Mouse (Mus musculus) embryonic facial prominence, embryonic 15.5 days (tissue): Measurements from ENCODE around the gene Fzd10. TPM values are rescaled to one million over a fixed set of nuclear protein-coding genes. Genes with fewer than 3 reads are reported as not detected.
A peak's percentile ranks its signal among the peaks of the same experiment; 100 is the strongest.

Source experiments
- ATAC-seq: fragments of 200-750 bp; cut with Nextera tagmentation; 2 replicates; pipeline ENCODE4 v1.8.0; 2017; ENCODE audit warnings: low read depth, moderate TSS enrichment; ENCODE audit not compliant: insufficient number of reproducible peaks, low FRiP score, low TSS enrichment
- H3K27ac ChIP-seq: fragments of 300-500 bp; sonication (generic); replicated peaks from 2 replicates; pipeline ENCODE4 v1.5.1; 2015; ENCODE audit warnings: mild to moderate bottlenecking, inconsistent platforms
- H3K27me3 ChIP-seq: fragments of 300-500 bp; sonication (generic); 2 replicates; pipeline ENCODE4 v1.6.1; 2015; ENCODE audit warnings: inconsistent platforms
- H3K36me3 ChIP-seq: fragments of 300-500 bp; sonication (generic); 2 replicates; pipeline ENCODE4 v1.6.1; 2015; ENCODE audit warnings: mild to moderate bottlenecking, inconsistent platforms
- H3K4me1 ChIP-seq: fragments of 300-500 bp; sonication (generic); 2 replicates; pipeline ENCODE4 v1.6.1; 2015; ENCODE audit warnings: inconsistent platforms
- H3K4me2 ChIP-seq: fragments of 300-500 bp; sonication (generic); replicated peaks from 2 replicates; pipeline ENCODE4 v1.6.1; 2015; ENCODE audit warnings: mild to moderate bottlenecking, inconsistent platforms
- H3K4me3 ChIP-seq: fragments of 300-500 bp; sonication (generic); replicated peaks from 2 replicates; pipeline ENCODE4 v1.5.1; 2015; ENCODE audit warnings: mild to moderate bottlenecking, inconsistent platforms
- H3K9ac ChIP-seq: fragments of 300-500 bp; sonication (generic); 2 replicates; pipeline ENCODE4 v1.6.1; 2015; ENCODE audit warnings: inconsistent platforms
- H3K9me3 ChIP-seq: fragments of 300-500 bp; sonication (generic); replicated peaks from 2 replicates; pipeline ENCODE4 v1.6.1; 2016; ENCODE audit warnings: inconsistent platforms
- WGBS: fragments of 180-500 bp; shearing (Covaris S2); methylation state at CpG from one replicate; pipeline ENCODE4 v1.1.7; 2015; 5-methylcytosine and 5-hydroxymethylcytosine counted together
- polyA plus RNA-seq: library from polyadenylated mRNA; unstranded; fragments of >200 nt; fragmentation: Nextera tagmentation; extraction: Ambion mirVana; gene quantifications from 2 replicates; pipeline ENCODE4 v1.2.1, GENCODE M21; 2015

Gene Fzd10
- polyA plus RNA-seq, 1 experiment from 2014 or later = 10.4 TPM

DNA sequence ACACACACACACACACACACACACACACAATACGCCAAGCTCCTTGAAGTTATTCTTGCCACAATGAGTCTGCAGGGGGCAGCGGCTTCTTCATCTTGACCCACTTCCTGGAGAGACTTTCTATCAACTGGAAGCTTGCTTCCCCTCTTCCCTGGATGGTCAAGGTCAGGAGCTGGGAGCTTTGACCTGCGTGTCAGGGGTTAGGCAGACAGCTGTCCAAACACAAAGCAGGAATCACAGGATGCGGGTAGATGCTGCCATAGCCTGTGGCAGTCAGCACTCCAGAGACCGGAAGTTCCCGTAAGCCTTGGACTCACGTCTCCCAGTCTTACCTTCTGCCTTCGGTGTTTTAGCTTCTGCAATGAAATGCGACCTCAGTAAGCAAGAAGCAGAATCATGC, 38.1 kb downstream of the Fzd10 start:
- ATAC-seq = no peak
- Histone ChIP-seq H3K27ac (no peak overlapping the region), H3K9ac (no peak overlapping the region), H3K4me1 (peaks cover 11% of the 10 kb centered on the region; the same call in 1 of the 2 replicates), H3K4me3 (no peak overlapping the region), H3K36me3 (no peaks in the 10 kb centered on the region), H3K9me3 (no peaks in the 10 kb centered on the region), H3K27me3 (no peaks in the 10 kb centered on the region), H3K4me2 (no peak overlapping the region)
- 38% methylated on average over 9 of the region's 9 CpGs for WGBS

DNA sequence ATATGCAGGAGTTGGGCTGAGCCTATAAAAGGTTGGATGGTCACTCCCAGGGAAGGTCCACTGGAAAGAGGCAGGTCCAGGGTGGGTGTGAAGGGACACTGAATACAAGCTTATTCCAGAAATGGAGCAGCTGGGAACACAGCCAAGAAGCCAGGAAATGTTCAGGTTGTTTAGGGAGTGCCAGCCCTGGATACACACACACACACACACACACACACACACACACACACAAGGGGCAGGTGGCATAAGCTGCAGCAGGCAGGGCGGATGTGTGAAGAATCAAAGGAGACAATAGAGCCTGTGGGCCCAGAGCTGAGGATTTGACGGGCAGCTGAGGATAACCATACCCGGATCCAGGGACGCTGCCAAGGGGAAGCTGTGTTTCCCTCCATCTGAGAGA, 42.4 kb downstream of the Fzd10 start:
- no peaks in the 10 kb centered on the region for H3K27me3 ChIP-seq
- no peaks in the 10 kb centered on the region for H3K36me3 ChIP-seq
- H3K9ac ChIP-seq = no peak overlapping the region
- H3K4me1 ChIP-seq = peaks cover 21% of the 10 kb centered on the region; the same call in 1 of the 2 replicates
- H3K27ac ChIP-seq = no peak overlapping the region
- H3K4me3 ChIP-seq = no peak overlapping the region
- no peak for ATAC-seq
- no peaks in the 10 kb centered on the region for H3K9me3 ChIP-seq
- WGBS = 78% methylated on average over 4 of the region's 4 CpGs
- no peak overlapping the region for H3K4me2 ChIP-seq

DNA sequence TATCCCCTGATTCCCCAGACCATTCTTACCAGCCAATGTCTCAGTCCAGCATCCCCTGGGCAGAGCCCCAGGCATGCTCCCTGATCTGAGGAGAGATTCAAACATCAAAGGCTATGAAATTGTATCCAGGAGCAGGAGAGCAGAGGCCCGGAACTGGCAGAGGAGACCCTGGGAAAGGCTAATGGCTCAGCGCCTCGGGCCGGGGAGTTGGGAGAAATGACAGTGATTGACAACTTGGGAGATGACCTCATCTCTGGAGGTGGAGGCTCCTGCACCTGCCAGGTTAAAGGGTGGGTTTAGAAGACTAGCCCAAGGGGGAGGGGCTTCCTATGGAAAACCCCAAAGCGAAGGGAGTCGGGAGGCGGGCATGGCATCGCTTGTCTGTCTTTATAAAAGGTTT, 45.1 kb downstream of the Fzd10 start:
- no peak overlapping the region for H3K4me3 ChIP-seq
- peaks cover 21% of the 10 kb centered on the region; the same call in 1 of the 2 replicates for H3K4me1 ChIP-seq
- no peak overlapping the region for H3K9ac ChIP-seq
- no peak overlapping the region for H3K4me2 ChIP-seq
- H3K27ac ChIP-seq = no peak overlapping the region
- H3K36me3 ChIP-seq = no peaks in the 10 kb centered on the region
- no peak for ATAC-seq
- H3K9me3 ChIP-seq = no peaks in the 10 kb centered on the region
- no peaks in the 10 kb centered on the region for H3K27me3 ChIP-seq
- 33% methylated on average over 8 of the region's 8 CpGs for WGBS

DNA sequence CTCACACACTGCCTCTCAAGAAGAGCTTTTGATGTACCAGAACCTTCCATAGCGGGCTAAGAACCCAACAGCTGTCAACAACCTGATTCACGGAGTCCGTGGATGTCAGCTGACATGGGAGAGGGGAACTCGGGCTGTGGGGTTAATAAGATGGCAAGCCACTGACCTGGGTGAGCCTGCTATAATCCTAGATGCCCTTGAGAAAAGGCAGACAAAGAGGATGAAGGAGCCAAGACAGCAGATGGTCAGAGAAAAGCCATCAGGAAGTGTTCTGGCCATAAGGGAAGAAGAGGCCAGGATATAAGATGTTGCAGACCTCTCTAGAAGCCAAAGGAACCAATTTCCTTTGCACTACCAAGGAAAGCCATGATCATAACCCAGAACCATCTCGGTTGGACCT, 45.6 kb downstream of the Fzd10 start:
- H3K9ac ChIP-seq = no peak overlapping the region
- no peaks in the 10 kb centered on the region for H3K27me3 ChIP-seq
- no peak for ATAC-seq
- H3K4me2 ChIP-seq = no peak overlapping the region
- H3K4me3 ChIP-seq = no peak overlapping the region
- no peaks in the 10 kb centered on the region for H3K36me3 ChIP-seq
- 71% methylated on average over 5 of the region's 5 CpGs for WGBS
- H3K4me1 ChIP-seq = peaks cover 21% of the 10 kb centered on the region; the same call in 1 of the 2 replicates
- H3K9me3 ChIP-seq = no peaks in the 10 kb centered on the region
- H3K27ac ChIP-seq = no peak overlapping the region

DNA sequence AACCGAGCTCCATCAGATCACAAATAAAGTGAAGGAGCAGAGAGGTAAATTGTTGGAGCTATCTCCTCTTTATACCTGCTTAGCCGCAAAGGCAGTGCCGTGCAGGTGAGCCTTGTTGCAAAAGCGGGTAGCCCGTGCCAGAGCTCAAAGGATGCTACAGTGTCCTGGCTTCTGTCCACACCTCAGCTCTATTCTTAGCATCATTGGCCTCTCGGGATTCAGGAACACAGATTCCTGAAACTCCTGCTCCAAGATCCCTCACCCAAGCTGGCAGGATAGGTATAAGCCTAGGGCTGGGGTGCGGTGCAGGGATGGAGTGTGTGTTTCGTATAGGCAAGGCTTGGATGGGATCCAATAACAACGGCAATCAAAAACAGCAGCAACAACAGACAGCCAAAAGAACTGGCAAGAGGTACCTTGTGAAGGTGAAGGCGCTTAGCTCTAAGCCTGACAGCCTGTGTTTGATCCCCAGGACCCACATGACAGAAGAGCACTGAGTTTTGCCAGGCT, 46.6 kb downstream of the Fzd10 start:
- no peaks in the 10 kb centered on the region for H3K36me3 ChIP-seq
- no peak overlapping the region for H3K27ac ChIP-seq
- no peaks in the 10 kb centered on the region for H3K27me3 ChIP-seq
- H3K4me3 ChIP-seq = no peak overlapping the region
- H3K9ac ChIP-seq = no peak overlapping the region
- H3K4me2 ChIP-seq = no peak overlapping the region
- peaks cover 21% of the 10 kb centered on the region; the same call in 1 of the 2 replicates for H3K4me1 ChIP-seq
- 52% methylated on average over 10 of the region's 10 CpGs for WGBS
- no peak for ATAC-seq
- H3K9me3 ChIP-seq = no peaks in the 10 kb centered on the region

DNA sequence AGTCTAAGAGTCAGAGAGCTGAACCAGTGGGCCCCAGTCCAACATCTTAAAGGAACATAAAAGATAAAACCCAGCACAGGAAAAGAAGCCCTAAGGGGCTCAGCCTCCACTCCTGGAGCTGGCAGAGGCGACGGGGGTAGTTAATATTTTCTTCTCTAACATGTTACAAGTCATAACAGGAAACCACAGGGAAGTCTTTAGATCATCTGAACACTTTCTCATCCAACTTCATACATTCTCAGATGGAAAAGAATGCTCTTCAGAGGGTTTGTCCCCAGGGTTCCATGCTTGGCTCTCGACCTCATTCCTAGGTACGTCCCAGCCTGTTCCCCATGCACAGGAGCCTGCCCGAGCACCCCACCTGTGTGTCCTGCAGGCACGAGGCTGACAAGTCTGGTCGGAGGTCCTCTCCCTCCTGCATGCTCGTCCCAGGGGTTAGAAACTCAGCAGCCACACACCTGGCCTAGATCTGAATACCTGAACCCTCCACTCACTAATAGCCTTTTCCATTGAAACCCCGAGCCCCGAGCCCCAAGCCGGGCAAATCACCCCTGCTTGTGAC, 48.8 kb downstream of the Fzd10 start:
- 58% methylated on average over 11 of the region's 11 CpGs for WGBS
- Histone ChIP-seq H3K27me3 (no peaks in the 10 kb centered on the region), H3K36me3 (no peaks in the 10 kb centered on the region), H3K9me3 (no peaks in the 10 kb centered on the region), H3K4me3 (no peak overlapping the region), H3K9ac (no peak overlapping the region), H3K27ac (peak overlapping the region; percentile 48), H3K4me1 (peaks cover 21% of the 10 kb centered on the region; the same call in 1 of the 2 replicates), H3K4me2 (no peak overlapping the region; the same call in 1 of the 2 replicates)
- no peak for ATAC-seq

Other genes with a start within 250 kb of the Fzd10 start
- gene Tmem132d, start 167.8 kb upstream of the Fzd10 start, polyA plus RNA-seq = 1.1 and 1.8 TPM in 2 replicates
- not detected in 2 replicates for gene Piwil1, start 101.7 kb downstream of the Fzd10 start, polyA plus RNA-seq